Mouse (Mus musculus): Measurements from ENCODE around the gene Psmc4. TPM values are rescaled to one million over a fixed set of nuclear protein-coding genes. Genes with fewer than 3 reads are reported as not detected.

Gene Psmc4
- polyA plus RNA-seq, 1 experiment from 2014 or later = 245 TPM

Other genes starting within 250 kb of the Psmc4 start
- gene Zfp626, start 242.9 kb downstream of the Psmc4 start, polyA plus RNA-seq (2015; fragmentation: Nextera tagmentation; extraction: Ambion mirVana) = 1.9 and 2.5 TPM in 2 replicates
- gene Zfp59, start 211.5 kb downstream of the Psmc4 start, polyA plus RNA-seq (2015; fragmentation: Nextera tagmentation; extraction: Ambion mirVana) = 6.4 and 6.7 TPM in 2 replicates
- 3.9 and 4.6 TPM in 2 replicates for gene Zfp607a, start 192.6 kb downstream of the Psmc4 start, polyA plus RNA-seq (2015; fragmentation: Nextera tagmentation; extraction: Ambion mirVana)
- gene Zfp974, start 120.6 kb downstream of the Psmc4 start, polyA plus RNA-seq (2015; fragmentation: Nextera tagmentation; extraction: Ambion mirVana) = 8.4 and 9.4 TPM in 2 replicates
- 18.5 and 18.8 TPM in 2 replicates for gene Zfp780b, start 70.9 kb downstream of the Psmc4 start, polyA plus RNA-seq (2015; fragmentation: Nextera tagmentation; extraction: Ambion mirVana)
- gene Zfp850, start 36.0 kb downstream of the Psmc4 start, polyA plus RNA-seq (2015; fragmentation: Nextera tagmentation; extraction: Ambion mirVana) = 3.6 TPM in 2 replicates
- gene Fcgbp, start 21.1 kb upstream of the Psmc4 start, polyA plus RNA-seq (2015; fragmentation: Nextera tagmentation; extraction: Ambion mirVana) = 45.7 and 60.7 TPM in 2 replicates
- 0.03 and 0.04 TPM in 2 replicates for gene 9530053A07Rik, start 79.4 kb upstream of the Psmc4 start, polyA plus RNA-seq (2015; fragmentation: Nextera tagmentation; extraction: Ambion mirVana)
- 60.0 and 86.3 TPM in 2 replicates for gene Fbl, start 119.6 kb upstream of the Psmc4 start, polyA plus RNA-seq (2015; fragmentation: Nextera tagmentation; extraction: Ambion mirVana)
- gene Dyrk1b, start 129.4 kb upstream of the Psmc4 start, polyA plus RNA-seq (2015; fragmentation: Nextera tagmentation; extraction: Ambion mirVana) = 6.2 and 7.0 TPM in 2 replicates
- gene Eid2, start 217.8 kb upstream of the Psmc4 start, polyA plus RNA-seq (2015; fragmentation: Nextera tagmentation; extraction: Ambion mirVana) = 1.1 and 1.2 TPM in 2 replicates
- 5.9 and 7.9 TPM in 2 replicates for gene Eid2b, start 227.6 kb upstream of the Psmc4 start, polyA plus RNA-seq (2015; fragmentation: Nextera tagmentation; extraction: Ambion mirVana)
- 0.14 TPM in 1 of 2 replicates, not detected in the other for gene Selenov, start 241.1 kb upstream of the Psmc4 start, polyA plus RNA-seq (2015; fragmentation: Nextera tagmentation; extraction: Ambion mirVana)